Mouse (Mus musculus): Measurements from ENCODE around the gene Lctl. TPM values are rescaled to one million over a fixed set of nuclear protein-coding genes. Genes with fewer than 3 reads are reported as not detected.
"Not testable (repeated sequence)": the region's sequence is repeated elsewhere in the genome, so short reads cannot be mapped to it uniquely, and the experiment has no call there.

The Lctl gene
- polyA plus RNA-seq, 1 experiment from 2014 or later, result not detected

DNA sequence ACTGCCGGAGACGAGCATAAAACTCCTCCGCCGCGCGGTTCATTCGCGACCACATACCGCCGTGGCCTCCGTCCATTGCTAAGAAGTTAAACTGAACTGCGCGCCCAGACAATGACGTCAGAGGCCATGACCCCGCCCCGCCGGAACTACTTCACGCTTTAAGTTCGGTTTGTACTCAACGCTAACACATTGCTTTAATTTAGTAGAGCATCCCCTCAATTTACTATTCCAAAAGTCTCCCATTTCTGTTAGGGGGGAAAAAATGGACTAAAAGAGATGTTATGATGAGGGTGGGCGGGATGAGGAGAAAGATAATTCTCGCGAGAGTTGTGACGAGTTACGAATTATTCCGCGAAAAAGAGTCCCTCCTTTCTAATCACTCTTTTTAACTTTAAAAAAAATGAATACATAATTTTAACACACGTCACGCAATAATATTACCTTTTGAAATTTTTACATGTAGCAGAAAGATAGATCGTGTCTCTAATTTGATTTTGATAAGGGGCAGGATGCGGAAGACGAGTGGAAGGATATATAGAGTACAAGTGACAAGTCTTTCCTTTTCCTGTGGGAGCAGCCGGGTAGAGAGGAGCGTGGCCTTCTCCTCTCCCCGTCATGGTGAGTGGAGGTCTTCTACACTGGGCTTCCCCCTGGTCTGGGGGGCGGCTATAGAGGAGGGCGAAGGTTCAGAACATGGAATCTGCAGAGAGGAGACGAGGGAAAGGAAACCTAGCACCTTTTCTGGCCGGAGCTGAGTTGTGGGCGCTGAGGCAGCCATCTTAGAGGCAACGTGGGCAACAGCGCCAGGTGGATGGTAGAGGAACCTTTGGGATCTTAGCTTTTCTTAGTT lies 56.1 kb downstream of the Lctl start, which contains the start of the genes Zwilch and Rpl4:
Gene Zwilch, minus strand, starts transcription at position 289 of the 850 bp plus-strand sequence.
Gene Rpl4, plus strand, starts transcription at position 560 of the 850 bp plus-strand sequence.
- Histone ChIP-seq H3K9me3 (ENCODE audit: control insufficient read depth, low read length) (no peaks in the 10 kb centered on the region), H3K4me2 (peak within 1 kb of the TSS; percentile 75), H3K27ac (ENCODE audit: low read depth, low read length) (peak within 1 kb of the TSS; percentile 85), H3K36me3 (ENCODE audit: control insufficient read depth, insufficient read depth, low read length) (peaks cover 25% of the 10 kb centered on the region), H3K4me3 (ENCODE audit: low read depth, low read length) (peak within 1 kb of the TSS; percentile 97), H3K27me3 (ENCODE audit: control insufficient read depth, insufficient read depth, low read length) (no peaks in the 10 kb centered on the region), H3K9ac (ENCODE audit: low read length) (peak within 1 kb of the TSS; percentile 95), H3K4me1 (ENCODE audit: control insufficient read depth, insufficient read depth, low read length) (peaks cover 13% of the 10 kb centered on the region)
- peak; percentile 85 for ATAC-seq (ENCODE audit: low FRiP score)
- under 1% methylated on average over 42 of the region's 42 CpGs for WGBS
- DNase-seq (ENCODE audit: low spot score, missing footprints), result peak; percentile 100

DNA sequence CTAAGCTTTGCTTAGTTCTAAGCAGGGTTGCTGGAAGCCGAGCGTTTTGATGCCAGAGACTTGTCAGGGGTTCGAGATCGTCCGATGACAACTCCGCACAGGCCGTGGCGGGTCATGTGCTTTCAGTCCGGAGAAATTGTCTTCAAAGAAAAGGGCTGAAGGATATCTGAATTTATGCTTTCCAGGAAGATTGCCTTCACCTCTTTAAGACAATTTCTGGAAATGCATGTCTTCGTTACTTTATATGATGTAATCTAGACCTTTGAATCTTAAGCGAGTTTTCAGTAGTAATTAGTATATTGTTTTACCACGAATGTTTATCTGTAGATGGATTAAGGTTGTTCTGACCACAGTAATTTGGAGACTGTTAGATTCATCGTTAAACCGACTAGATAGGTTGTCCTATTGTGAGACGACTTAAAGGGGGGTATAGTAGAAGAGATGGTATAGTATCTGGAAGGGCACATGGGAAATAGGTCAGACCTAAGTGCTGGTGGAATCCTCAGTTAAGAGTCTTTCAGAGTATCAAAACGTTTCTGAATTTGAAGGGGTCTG lies 56.8 kb downstream of the Lctl start:
- peaks cover 25% of the 10 kb centered on the region for H3K36me3 ChIP-seq (ENCODE audit: control insufficient read depth, insufficient read depth, low read length)
- H3K4me1 ChIP-seq (ENCODE audit: control insufficient read depth, insufficient read depth, low read length), result peaks cover 13% of the 10 kb centered on the region
- H3K27me3 ChIP-seq (ENCODE audit: control insufficient read depth, insufficient read depth, low read length), result no peaks in the 10 kb centered on the region
- H3K4me2 ChIP-seq, result peak overlapping the region; percentile 75
- peak overlapping the region; percentile 85; the same call in 1 of the 2 replicates for H3K27ac ChIP-seq (ENCODE audit: low read depth, low read length)
- peak overlapping the region; percentile 97 for H3K4me3 ChIP-seq (ENCODE audit: low read depth, low read length)
- ATAC-seq (ENCODE audit: low FRiP score) (no peak), DNase-seq (ENCODE audit: low spot score, missing footprints) (peak; percentile 91)
- H3K9me3 ChIP-seq (ENCODE audit: control insufficient read depth, low read length), result no peaks in the 10 kb centered on the region
- H3K9ac ChIP-seq (ENCODE audit: low read length), result peak overlapping the region; percentile 95
- WGBS, result under 1% methylated on average over 16 of the region's 16 CpGs

DNA sequence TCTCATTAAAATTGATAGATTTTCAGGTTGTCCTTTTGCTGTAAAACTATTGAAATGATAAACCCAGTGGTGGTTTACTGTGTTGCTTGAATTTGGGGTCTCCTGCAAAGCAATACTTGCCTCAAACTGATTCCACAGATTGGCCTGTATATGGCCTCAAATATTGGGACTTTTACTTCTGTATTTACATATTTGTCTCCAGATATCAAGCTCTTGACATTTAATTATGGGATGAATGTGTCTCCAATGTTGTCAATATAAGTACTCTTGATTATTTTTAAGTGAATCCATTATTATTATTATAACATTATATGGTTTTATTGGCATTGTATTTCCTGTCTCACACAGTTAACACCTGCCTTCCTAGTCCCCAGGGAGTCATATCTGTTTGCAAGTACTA lies 57.4 kb downstream of the Lctl start:
- H3K4me2 ChIP-seq, result peak overlapping the region; percentile 75
- ATAC-seq (ENCODE audit: low FRiP score) (no peak), DNase-seq (ENCODE audit: low spot score, missing footprints) (no peak)
- peaks cover 13% of the 10 kb centered on the region for H3K4me1 ChIP-seq (ENCODE audit: control insufficient read depth, insufficient read depth, low read length)
- peaks cover 25% of the 10 kb centered on the region for H3K36me3 ChIP-seq (ENCODE audit: control insufficient read depth, insufficient read depth, low read length)
- H3K4me3 ChIP-seq (ENCODE audit: low read depth, low read length), result peak overlapping the region; percentile 97
- H3K27ac ChIP-seq (ENCODE audit: low read depth, low read length), result no peak overlapping the region
- H3K27me3 ChIP-seq (ENCODE audit: control insufficient read depth, insufficient read depth, low read length), result no peaks in the 10 kb centered on the region
- H3K9ac ChIP-seq (ENCODE audit: low read length), result peak overlapping the region; percentile 95
- no peaks in the 10 kb centered on the region for H3K9me3 ChIP-seq (ENCODE audit: control insufficient read depth, low read length)

DNA sequence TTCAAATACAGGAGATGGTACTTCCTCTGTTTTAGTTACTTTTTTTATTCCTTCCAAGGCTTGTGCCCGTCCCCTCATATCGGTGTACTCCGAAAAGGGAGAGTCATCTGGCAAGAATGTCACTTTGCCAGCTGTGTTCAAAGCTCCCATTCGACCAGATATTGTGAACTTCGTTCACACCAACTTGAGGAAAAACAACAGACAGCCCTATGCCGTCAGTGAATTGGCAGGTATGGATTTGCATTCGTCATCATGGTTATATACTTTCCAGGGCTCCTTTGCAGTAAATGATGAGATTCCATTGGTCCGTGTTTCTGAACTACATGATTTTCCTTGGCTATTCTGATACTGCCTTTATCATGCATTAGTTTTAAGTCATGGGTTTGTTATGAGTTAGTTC lies 57.8 kb downstream of the Lctl start:
- ATAC-seq (ENCODE audit: low FRiP score), result no peak
- Histone ChIP-seq H3K27ac (ENCODE audit: low read depth, low read length) (no peak overlapping the region), H3K36me3 (ENCODE audit: control insufficient read depth, insufficient read depth, low read length) (peaks cover 25% of the 10 kb centered on the region), H3K27me3 (ENCODE audit: control insufficient read depth, insufficient read depth, low read length) (no peaks in the 10 kb centered on the region), H3K9ac (ENCODE audit: low read length) (no peak overlapping the region), H3K4me2 (peak overlapping the region; percentile 75), H3K9me3 (ENCODE audit: control insufficient read depth, low read length) (no peaks in the 10 kb centered on the region), H3K4me3 (ENCODE audit: low read depth, low read length) (peak overlapping the region; percentile 97; the same call in 1 of the 2 replicates), H3K4me1 (ENCODE audit: control insufficient read depth, insufficient read depth, low read length) (peaks cover 16% of the 10 kb centered on the region)
- 77% methylated on average over 8 of the region's 8 CpGs for WGBS
- DNase-seq (ENCODE audit: low spot score, missing footprints), result no peak

DNA sequence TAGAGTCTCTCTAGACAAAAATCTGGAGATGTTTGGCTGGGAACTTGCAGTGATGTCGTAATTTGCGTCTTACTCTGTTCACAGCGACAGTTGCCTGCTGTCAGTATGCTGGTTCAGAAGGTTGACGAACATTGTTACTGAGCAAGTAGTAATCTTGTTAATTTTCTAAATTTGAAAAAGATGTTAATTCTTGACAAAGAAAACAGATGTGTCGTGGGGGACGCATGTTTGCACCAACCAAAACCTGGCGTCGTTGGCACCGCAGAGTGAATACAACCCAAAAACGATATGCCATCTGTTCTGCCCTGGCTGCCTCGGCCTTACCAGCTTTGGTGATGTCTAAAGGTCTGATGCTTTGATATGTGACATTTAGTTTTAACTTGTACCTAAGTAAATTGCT lies 58.4 kb downstream of the Lctl start:
- Histone ChIP-seq H3K27ac (ENCODE audit: low read depth, low read length) (no peak overlapping the region), H3K36me3 (ENCODE audit: control insufficient read depth, insufficient read depth, low read length) (peaks cover 25% of the 10 kb centered on the region), H3K4me3 (ENCODE audit: low read depth, low read length) (no peak overlapping the region), H3K9ac (ENCODE audit: low read length) (no peak overlapping the region), H3K27me3 (ENCODE audit: control insufficient read depth, insufficient read depth, low read length) (no peaks in the 10 kb centered on the region), H3K4me1 (ENCODE audit: control insufficient read depth, insufficient read depth, low read length) (peaks cover 19% of the 10 kb centered on the region), H3K4me2 (no peak overlapping the region), H3K9me3 (ENCODE audit: control insufficient read depth, low read length) (no peaks in the 10 kb centered on the region)
- 94% methylated on average over 11 of the region's 11 CpGs for WGBS
- ATAC-seq (ENCODE audit: low FRiP score) (no peak), DNase-seq (ENCODE audit: low spot score, missing footprints) (no peak)

DNA sequence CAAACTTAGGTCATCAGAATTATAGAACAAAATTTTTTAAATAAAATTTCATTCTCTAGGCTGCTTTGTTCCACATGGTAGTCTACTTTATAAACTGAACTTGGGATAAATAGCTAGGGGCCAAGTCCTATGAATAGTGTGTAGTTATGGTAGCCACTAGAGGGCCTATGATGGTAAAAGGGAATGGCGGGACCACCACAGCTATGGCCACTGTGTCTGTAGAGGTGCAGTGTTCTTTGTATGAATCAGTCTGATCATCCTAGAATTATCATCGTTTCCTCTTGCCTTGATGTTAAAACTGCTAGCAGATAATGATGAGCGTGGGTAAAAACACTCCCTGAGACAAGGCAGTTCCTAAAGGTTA lies 61.6 kb downstream of the Lctl start:
- Histone ChIP-seq H3K36me3 (ENCODE audit: control insufficient read depth, insufficient read depth, low read length) (peaks cover 25% of the 10 kb centered on the region), H3K9ac (ENCODE audit: low read length) (no peak overlapping the region; the same call in 1 of the 2 replicates), H3K4me2 (peak overlapping the region; percentile 63; the same call in 1 of the 2 replicates), H3K9me3 (ENCODE audit: control insufficient read depth, low read length) (no peaks in the 10 kb centered on the region), H3K27ac (ENCODE audit: low read depth, low read length) (peak overlapping the region; percentile 67), H3K27me3 (ENCODE audit: control insufficient read depth, insufficient read depth, low read length) (no peaks in the 10 kb centered on the region), H3K4me1 (ENCODE audit: control insufficient read depth, insufficient read depth, low read length) (peaks cover 15% of the 10 kb centered on the region), H3K4me3 (ENCODE audit: low read depth, low read length) (no peak overlapping the region; the same call in 1 of the 2 replicates)
- ATAC-seq (ENCODE audit: low FRiP score) (peak; percentile 72), DNase-seq (ENCODE audit: low spot score, missing footprints) (no peak)
- WGBS, result 43% methylated on average over 3 of the region's 3 CpGs

DNA sequence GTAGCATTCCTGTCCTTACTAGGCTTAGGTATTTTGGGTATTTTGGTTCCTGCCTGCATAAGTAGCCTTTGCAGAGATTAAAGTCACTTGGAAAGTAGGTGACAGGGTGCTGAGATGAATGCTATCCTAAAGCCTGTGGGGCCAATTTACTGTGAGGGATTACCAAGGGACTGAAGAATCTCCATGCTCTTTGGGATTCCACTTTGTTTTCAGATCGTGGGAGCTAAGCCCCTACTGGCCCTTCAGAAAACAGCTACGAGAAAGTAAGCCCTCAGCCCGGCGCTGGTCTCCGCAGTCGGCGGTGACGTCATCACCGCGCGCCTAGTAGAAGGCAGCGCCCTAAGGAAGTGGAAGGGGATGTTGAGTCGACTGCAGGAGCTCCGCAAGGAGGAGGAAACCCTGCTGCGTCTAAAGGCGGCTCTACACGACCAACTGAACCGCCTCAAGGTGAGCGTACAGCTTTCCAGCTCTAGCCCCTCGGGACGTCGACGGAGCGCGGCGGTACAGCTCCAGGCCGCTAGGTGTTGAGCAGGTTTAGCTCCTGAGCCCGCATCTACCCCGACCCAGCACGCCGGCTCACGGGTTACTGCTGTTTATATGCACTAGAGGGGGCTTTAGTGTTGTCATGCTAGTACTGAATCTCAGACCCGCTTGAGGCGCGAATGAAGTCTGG lies 62.2 kb downstream of the Lctl start, which contains the start of gene Snapc5:
Gene Snapc5, plus strand, starts transcription at position 301 of the 673 bp plus-strand sequence.
- peak within 1 kb of the TSS; percentile 63 for H3K4me2 ChIP-seq
- H3K9me3 ChIP-seq (ENCODE audit: control insufficient read depth, low read length), result no peaks in the 10 kb centered on the region
- H3K9ac ChIP-seq (ENCODE audit: low read length), result peak within 1 kb of the TSS; percentile 65
- no peaks in the 10 kb centered on the region for H3K27me3 ChIP-seq (ENCODE audit: control insufficient read depth, insufficient read depth, low read length)
- DNase-seq (ENCODE audit: low spot score, missing footprints), result peak; percentile 100
- peak within 1 kb of the TSS; percentile 67 for H3K27ac ChIP-seq (ENCODE audit: low read depth, low read length)
- H3K36me3 ChIP-seq (ENCODE audit: control insufficient read depth, insufficient read depth, low read length), result peaks cover 25% of the 10 kb centered on the region
- H3K4me1 ChIP-seq (ENCODE audit: control insufficient read depth, insufficient read depth, low read length), result peaks cover 13% of the 10 kb centered on the region
- WGBS, result under 1% methylated on average over 35 of the region's 35 CpGs
- peak within 1 kb of the TSS; percentile 68 for H3K4me3 ChIP-seq (ENCODE audit: low read depth, low read length)
- peak; percentile 96 for ATAC-seq (ENCODE audit: low FRiP score)

DNA sequence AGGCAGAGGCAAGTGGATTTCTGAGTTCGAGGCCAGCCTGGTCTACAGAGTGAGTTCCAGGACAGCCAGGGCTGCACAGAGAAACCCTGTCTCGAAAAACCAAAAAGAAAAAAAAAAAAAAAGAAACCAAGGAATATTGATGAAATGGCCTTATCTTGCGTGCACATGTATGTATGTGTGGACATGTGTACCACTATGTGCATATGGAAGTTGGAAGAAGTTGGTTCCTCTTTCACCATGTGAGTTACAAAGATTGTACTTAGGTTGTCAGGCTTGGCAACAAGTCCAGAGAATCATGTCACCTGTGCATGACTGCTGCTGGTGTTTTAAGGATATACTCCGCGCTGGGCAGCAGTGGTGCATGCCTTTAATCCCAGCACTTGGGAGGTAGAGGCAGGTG lies 66.3 kb downstream of the Lctl start:
- WGBS, result 96% methylated on average over 5 of the region's 5 CpGs
- H3K4me3 ChIP-seq (ENCODE audit: low read depth, low read length); H3K9ac ChIP-seq (ENCODE audit: low read length); H3K4me2 ChIP-seq; DNase-seq (ENCODE audit: low spot score, missing footprints); H3K27me3 ChIP-seq (ENCODE audit: control insufficient read depth, insufficient read depth, low read length); ATAC-seq (ENCODE audit: low FRiP score); H3K36me3 ChIP-seq (ENCODE audit: control insufficient read depth, insufficient read depth, low read length); H3K9me3 ChIP-seq (ENCODE audit: control insufficient read depth, low read length); H3K27ac ChIP-seq (ENCODE audit: low read depth, low read length); H3K4me1 ChIP-seq (ENCODE audit: control insufficient read depth, insufficient read depth, low read length): not testable (repeated sequence)

Data from midbrain, embryonic 11.5 days (tissue).